Mouse (Mus musculus) neural tube, embryonic 13.5 days (tissue): Measurements from ENCODE around the gene Paics. TPM values are rescaled to one million over a fixed set of nuclear protein-coding genes. Genes with fewer than 3 reads are reported as not detected.

ENCODE experiments used
- ATAC-seq: fragments of 200-750 bp; cut with Nextera tagmentation; 2 replicates; pipeline ENCODE4 v1.8.0; 2017; ENCODE audit warnings: low read depth, mild to moderate bottlenecking, moderate TSS enrichment, moderate library complexity
- H3K27ac ChIP-seq: fragments of 300-500 bp; sonication (generic); replicated peaks from 2 replicates; pipeline ENCODE4 v1.5.1; 2015; ENCODE audit warnings: moderate library complexity, mild to moderate bottlenecking, inconsistent platforms
- H3K27me3 ChIP-seq: fragments of 300-500 bp; sonication (generic); 2 replicates; pipeline ENCODE4 v1.6.1; 2015; ENCODE audit warnings: mild to moderate bottlenecking, inconsistent platforms
- H3K36me3 ChIP-seq: fragments of 300-500 bp; sonication (generic); 2 replicates; pipeline ENCODE4 v1.6.1; 2015; ENCODE audit warnings: mild to moderate bottlenecking, inconsistent platforms
- H3K4me1 ChIP-seq: fragments of 300-500 bp; sonication (generic); replicated peaks from 2 replicates; pipeline ENCODE4 v1.6.1; 2015; ENCODE audit warnings: inconsistent platforms
- H3K4me2 ChIP-seq: fragments of 300-500 bp; sonication (generic); 2 replicates; pipeline ENCODE4 v1.6.1; 2015; ENCODE audit warnings: inconsistent platforms, mild to moderate bottlenecking, moderate library complexity
- H3K4me3 ChIP-seq: fragments of 300-500 bp; sonication (generic); 2 replicates; pipeline ENCODE4 v1.5.1; 2015; ENCODE audit warnings: mild to moderate bottlenecking, inconsistent platforms
- H3K9ac ChIP-seq: fragments of 300-500 bp; sonication (generic); 2 replicates; pipeline ENCODE4 v1.6.1; 2015; ENCODE audit warnings: moderate library complexity, mild to moderate bottlenecking, inconsistent platforms
- H3K9me3 ChIP-seq: fragments of 300-500 bp; sonication (generic); 2 replicates; pipeline ENCODE4 v1.6.1; 2016; ENCODE audit warnings: inconsistent platforms
- WGBS: fragments of 180-500 bp; shearing (Covaris S2); methylation state at CpG from one replicate; pipeline ENCODE4 v1.1.7; 2015; 5-methylcytosine and 5-hydroxymethylcytosine counted together
- polyA plus RNA-seq: library from polyadenylated mRNA; unstranded; fragments of >200 nt; fragmentation: Nextera tagmentation; extraction: Ambion mirVana; gene quantifications from 2 replicates; pipeline ENCODE4 v1.2.1, GENCODE M21; 2015

The Paics gene
- polyA plus RNA-seq, 1 experiment from 2014 or later = 178 TPM

DNA sequence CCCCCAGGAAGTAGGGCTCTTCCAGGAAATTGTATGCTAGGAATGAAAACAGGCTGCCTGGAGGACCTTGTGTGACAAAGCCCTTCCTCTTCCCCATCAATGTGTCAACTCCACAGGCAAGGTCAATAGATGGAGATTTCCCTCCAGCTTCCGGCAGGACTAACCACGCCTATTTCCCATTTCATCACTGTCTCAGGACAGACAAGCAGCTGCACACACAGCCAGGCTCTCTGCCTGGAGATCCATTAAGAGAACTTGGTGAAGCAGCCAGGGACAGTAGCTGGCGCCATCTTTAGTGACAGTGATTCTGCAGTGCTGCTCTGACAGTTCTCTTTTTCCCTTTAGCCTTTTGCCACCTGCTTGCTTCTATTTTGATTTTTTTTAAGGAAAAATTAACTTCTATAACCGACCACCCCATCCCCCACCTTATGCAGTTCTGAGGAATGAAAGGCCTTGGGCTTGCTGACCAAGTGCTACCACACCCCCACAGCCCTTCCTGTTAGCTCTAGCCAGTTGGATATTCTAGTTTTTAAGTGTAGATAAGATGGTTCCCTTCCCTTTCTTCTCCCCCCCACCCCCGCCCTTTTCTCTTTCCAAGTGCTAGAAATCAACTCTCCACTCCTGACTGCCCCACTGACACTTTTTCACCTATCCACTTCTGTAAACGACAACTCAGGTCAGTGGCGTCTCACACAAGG, 21.8 kb upstream of the Paics start:
- Histone ChIP-seq H3K9ac (no peak overlapping the region), H3K9me3 (0 out of 2 replicates have a peak, but pooled peaks cover 12% of the 10 kb centered on the region)
- 79% methylated on average over 7 of the region's 7 CpGs for WGBS

DNA sequence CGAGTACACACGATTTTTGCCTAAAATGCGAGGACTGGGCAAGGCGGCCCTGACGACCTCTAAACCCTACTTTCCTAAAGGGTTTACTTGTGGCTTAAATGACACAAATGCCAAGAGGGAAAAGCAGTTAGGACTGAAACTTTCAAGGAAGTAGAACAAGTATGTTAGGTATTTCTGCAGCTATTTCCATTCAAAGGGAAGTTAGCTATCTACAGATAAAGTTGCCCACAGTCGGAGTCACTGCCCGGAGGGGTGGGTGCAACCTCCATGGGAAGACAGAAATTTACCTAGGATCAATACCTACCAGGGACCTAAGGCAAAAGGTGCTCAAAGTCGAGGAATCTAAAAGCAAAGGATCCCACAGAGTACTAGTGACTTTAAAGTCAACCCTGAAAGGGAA, 11.4 kb upstream of the Paics start:
- H3K4me3 ChIP-seq = no peak overlapping the region
- no peak for ATAC-seq

More for the DNA sequence above, 21.8 kb upstream of the Paics start:
- Histone ChIP-seq H3K4me1 (no peaks in the 10 kb centered on the region), H3K4me2 (no peak overlapping the region), H3K4me3 (no peak overlapping the region), H3K27me3 (no peaks in the 10 kb centered on the region), H3K27ac (no peak overlapping the region), H3K36me3 (peaks cover 28% of the 10 kb centered on the region)
- no peak for ATAC-seq

DNA sequence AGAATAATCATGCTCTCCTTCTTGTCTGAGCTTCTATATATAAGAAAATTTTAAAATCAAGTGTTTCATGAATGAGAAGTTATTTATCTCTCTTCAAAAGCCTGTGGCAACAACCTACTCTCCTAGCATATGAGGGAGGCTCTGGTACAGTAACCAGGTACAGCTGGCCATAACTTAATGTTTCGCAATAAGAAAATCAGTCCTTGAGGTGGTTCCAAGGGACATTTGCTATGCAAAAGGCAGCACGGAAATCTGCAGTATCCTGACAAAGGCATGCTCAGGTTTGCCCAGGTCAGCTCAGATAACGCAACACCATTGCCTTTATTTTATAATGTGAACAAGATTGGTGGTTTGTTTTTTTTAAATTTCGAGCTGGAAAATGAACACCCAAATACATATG, 9.1 kb upstream of the Paics start:
- no peak overlapping the region for H3K4me3 ChIP-seq
- ATAC-seq = no peak
- peaks cover 8% of the 10 kb centered on the region; the same call in 1 of the 2 replicates for H3K9me3 ChIP-seq
- no peaks in the 10 kb centered on the region for H3K27me3 ChIP-seq
- H3K27ac ChIP-seq = no peak overlapping the region
- H3K4me2 ChIP-seq = no peak overlapping the region
- 97% methylated on average over 4 of the region's 4 CpGs for WGBS
- 0 out of 2 replicates have a peak, but pooled peaks cover 3% of the 10 kb centered on the region for H3K4me1 ChIP-seq
- H3K36me3 ChIP-seq = peaks cover 15% of the 10 kb centered on the region
- no peak overlapping the region for H3K9ac ChIP-seq

More for the DNA sequence above, 11.4 kb upstream of the Paics start:
- Histone ChIP-seq H3K27me3 (no peaks in the 10 kb centered on the region), H3K9ac (no peak overlapping the region), H3K4me2 (no peak overlapping the region), H3K27ac (no peak overlapping the region), H3K36me3 (peaks cover 15% of the 10 kb centered on the region), H3K9me3 (peaks cover 8% of the 10 kb centered on the region; the same call in 1 of the 2 replicates), H3K4me1 (no peaks in the 10 kb centered on the region)
- WGBS = 98% methylated on average over 8 of the region's 8 CpGs

DNA sequence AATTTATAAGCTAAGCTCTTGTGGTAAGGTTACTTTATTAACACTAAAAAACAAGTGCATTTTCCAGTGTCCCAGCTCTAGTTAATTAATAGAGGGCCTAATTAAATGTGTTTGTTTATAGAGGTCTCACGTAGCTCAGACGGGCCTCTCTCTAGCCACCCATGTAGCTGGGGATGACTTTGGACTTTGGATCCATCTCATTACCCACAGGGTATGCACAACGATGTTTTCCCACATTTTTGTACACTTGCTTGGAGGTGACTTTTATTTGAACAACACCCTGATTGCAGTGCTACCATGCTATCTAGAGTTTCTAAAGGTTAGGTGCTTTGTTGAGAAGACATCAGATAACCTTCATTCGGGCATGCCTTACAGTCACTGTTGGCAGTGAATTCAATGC, 8.6 kb upstream of the Paics start:
- Histone ChIP-seq H3K4me3 (no peak overlapping the region), H3K27me3 (no peaks in the 10 kb centered on the region), H3K9me3 (peaks cover 8% of the 10 kb centered on the region; the same call in 1 of the 2 replicates), H3K27ac (no peak overlapping the region), H3K9ac (no peak overlapping the region), H3K4me1 (0 out of 2 replicates have a peak, but pooled peaks cover 3% of the 10 kb centered on the region), H3K4me2 (no peak overlapping the region), H3K36me3 (peaks cover 15% of the 10 kb centered on the region)
- ATAC-seq = no peak
- 88% methylated on average over 4 of the region's 4 CpGs for WGBS

DNA sequence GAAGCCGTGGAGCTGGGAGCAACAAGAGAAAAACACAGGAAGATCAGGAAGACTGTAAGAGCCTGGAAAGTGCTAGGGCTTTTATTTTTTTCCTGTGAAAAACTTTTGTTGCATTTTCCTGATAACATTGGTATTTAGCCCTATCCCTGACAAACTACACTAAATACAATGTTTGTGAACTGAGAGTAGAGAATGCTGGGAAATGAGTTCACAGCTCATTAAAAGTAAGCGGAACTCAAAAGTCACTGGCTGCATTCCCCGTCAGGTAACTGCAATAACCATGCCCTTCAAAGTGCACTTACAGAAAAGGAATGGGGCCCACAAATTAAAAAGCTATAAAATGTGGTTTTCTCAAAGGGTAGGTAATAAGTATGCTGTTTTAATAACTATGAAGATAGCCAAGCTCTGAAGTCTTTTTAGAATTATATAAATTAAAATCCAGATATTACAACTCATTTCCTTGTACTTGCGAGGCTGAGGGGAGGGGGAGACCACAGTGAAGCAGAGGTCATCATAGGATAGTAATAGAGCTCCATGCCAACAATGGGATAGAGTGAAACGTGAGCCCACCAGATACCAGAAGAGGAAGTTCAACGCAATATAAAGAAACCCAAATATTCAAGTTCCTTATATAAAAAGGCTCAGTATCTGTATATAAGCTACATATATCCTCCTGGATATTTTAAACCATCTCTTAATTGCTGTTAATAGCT, 6.0 kb upstream of the Paics start:
- 80% methylated on average over 6 of the region's 6 CpGs for WGBS
- Histone ChIP-seq H3K9me3 (no peaks in the 10 kb centered on the region), H3K27ac (no peak overlapping the region), H3K36me3 (peaks cover 8% of the 10 kb centered on the region; the same call in 1 of the 2 replicates), H3K4me2 (no peak overlapping the region), H3K4me3 (no peak overlapping the region), H3K9ac (no peak overlapping the region), H3K27me3 (no peaks in the 10 kb centered on the region), H3K4me1 (peaks cover 12% of the 10 kb centered on the region)
- no peak for ATAC-seq

DNA sequence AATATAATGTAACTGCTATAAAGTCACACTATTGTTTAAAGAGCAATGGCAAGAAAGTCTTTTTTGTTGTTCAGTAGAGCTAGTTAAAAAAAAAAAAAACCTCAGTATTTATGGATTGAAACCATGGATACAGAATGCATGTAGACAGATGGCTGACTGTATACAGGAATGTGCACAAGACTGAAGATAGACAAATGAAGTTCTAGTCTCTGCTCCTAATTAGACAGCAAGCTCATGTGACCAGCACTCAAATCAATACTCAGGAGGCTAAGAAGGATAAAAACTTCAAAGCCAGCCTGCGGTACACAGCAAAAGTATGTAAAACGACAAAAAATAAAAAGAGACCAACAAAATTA, 5.5 kb upstream of the Paics start:
- no peaks in the 10 kb centered on the region for H3K9me3 ChIP-seq
- H3K36me3 ChIP-seq = peaks cover 3% of the 10 kb centered on the region; the same call in 1 of the 2 replicates
- peaks cover 18% of the 10 kb centered on the region for H3K4me1 ChIP-seq
- H3K27me3 ChIP-seq = no peaks in the 10 kb centered on the region
- no peak overlapping the region for H3K9ac ChIP-seq
- ATAC-seq = no peak
- H3K4me3 ChIP-seq = no peak overlapping the region
- 89% methylated on average over 2 of the region's 2 CpGs for WGBS
- no peak overlapping the region for H3K4me2 ChIP-seq
- H3K27ac ChIP-seq = no peak overlapping the region

DNA sequence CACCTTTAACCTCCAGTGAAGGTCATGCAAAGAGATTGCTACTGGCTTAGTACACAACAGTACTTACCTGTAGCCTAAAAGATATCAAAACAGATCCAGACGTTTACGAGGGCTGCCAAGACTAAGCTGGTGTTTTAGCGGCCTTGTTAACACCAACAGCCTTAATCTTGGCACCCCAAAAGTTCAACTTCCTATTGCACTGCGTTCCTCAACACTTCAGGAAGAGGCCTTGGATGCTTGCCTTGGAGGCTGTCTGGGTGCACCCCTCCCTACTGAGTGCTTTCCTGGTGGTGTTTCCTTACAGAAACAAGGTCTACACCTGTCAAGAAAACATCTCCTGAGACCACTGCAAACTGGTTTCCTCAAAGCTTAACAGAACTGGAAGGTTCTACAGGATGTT, 4.0 kb upstream of the Paics start:
- no peak overlapping the region for H3K27ac ChIP-seq

DNA sequence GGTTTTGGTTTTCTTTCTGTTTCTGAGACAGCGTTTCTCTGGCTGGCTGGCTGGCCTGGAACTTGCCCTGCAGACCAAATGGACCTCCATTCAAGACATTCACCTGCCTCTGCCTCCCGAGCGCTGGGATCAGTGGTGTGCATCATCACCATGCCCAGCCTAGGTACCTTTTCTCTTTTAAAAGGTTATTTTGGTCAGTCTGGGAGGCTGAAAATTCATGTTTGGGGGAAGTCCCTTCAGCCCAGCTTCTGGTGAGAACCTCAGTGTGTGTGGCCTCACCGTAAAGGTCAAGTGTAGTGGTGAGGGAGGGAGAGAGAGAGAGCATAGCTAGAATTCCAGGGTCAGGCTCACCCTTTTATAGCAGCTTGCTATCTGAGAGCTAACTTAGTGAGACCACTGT, 3.3 kb upstream of the Paics start:
- Histone ChIP-seq H3K9ac (no peak overlapping the region), H3K4me2 (no peak overlapping the region), H3K9me3 (no peaks in the 10 kb centered on the region), H3K4me3 (no peak overlapping the region), H3K4me1 (peaks cover 27% of the 10 kb centered on the region), H3K27ac (no peak overlapping the region), H3K27me3 (no peaks in the 10 kb centered on the region), H3K36me3 (no peaks in the 10 kb centered on the region)
- no peak for ATAC-seq
- WGBS = 97% methylated on average over 4 of the region's 4 CpGs

More for the DNA sequence above, 4.0 kb upstream of the Paics start:
- Histone ChIP-seq H3K9me3 (no peaks in the 10 kb centered on the region), H3K27me3 (no peaks in the 10 kb centered on the region), H3K4me1 (peaks cover 20% of the 10 kb centered on the region), H3K4me2 (no peak overlapping the region), H3K36me3 (no peaks in the 10 kb centered on the region), H3K9ac (no peak overlapping the region), H3K4me3 (no peak overlapping the region)
- ATAC-seq = no peak
- WGBS = 93% methylated on average over 4 of the region's 4 CpGs

DNA sequence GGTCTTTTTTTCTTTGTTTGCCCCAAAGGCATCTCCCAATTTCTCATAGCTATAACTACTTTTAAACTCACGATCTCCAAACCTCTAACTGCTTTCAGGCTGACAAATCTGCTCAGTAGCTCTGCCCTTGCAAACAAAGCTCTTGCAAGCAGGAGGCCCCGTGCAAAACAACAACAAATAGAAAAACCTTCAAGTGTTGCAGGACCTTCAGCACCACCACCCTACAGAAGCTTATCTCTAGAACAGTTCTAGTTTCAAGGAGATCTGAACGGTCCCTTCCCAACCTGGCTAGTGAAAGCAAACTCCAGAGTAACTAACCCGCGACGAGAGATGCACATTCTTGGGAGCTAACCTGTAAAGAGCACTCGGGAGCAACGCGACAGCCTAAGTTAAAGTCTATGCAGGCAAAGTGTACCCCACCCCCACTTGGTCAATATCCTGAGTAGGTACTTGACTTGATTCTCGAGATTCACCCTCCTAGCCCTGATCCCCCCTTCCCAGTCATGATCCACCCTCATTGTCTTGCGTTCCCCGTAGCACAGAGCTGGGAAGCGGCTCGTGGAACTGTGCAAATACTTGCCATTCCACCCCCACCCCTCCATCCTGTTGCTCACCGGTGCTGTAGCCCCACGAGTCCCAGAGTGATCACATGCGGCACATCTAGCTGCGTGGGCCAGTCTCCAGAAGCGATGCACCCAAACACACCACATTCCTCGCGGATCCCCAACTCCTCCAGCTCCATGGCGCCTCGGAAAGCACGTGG, 583 bp upstream of the Paics start:
- Histone ChIP-seq H3K27me3 (no peaks in the 10 kb centered on the region), H3K4me3 (peak overlapping the region; percentile 79), H3K4me1 (peaks cover 46% of the 10 kb centered on the region), H3K9me3 (no peaks in the 10 kb centered on the region), H3K27ac (peak overlapping the region; percentile 84), H3K36me3 (no peaks in the 10 kb centered on the region), H3K4me2 (peak overlapping the region; percentile 86), H3K9ac (peak overlapping the region; percentile 74)
- under 1% methylated on average over 24 of the region's 24 CpGs for WGBS
- peak; percentile 63 for ATAC-seq

DNA sequence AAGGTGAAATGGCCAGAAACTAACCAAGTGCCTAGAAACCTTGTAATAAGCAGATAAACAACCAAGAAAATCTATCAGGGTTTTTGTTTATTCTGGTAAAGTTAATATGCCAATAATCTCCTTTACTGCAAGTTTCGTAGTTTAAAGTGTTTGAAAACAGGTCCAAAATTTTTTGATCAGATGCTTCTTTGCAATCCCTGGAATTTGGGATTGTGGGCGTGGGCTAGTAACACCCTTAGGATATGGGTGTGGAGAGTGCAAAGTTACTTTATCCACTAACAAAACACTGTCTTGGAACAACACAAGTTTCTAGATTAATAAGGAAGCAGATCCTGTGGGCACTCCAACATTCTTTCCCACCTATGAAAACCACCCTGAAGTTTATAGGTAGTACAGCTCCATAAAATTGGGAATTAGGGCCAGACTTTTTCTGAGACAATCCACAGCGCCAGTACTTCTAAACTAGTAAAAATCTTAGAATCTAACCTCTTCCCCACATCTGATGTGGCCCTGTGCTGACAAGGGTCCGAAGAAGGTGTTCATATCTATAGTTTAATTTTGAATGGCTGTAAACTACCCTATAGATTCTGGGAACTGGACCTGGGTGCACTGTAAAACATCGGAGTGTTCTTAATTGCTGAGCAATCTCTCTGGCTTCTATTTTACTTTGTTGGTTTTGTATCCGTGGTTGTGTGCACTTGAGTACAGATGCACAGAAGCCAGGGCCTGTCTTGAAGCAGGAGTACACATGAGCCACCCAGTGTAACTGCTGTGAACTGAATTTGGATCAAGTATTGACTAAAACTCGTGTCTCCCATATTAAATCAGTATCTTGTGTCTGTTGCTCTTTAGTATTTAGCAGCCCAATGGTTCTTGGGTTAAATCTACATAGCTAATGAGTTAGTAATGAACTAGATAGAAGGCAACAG, 1.3 kb downstream of the Paics start:
- Histone ChIP-seq H3K9me3 (no peaks in the 10 kb centered on the region), H3K27ac (peak overlapping the region; percentile 84; the same call in 1 of the 2 replicates), H3K36me3 (peaks cover 14% of the 10 kb centered on the region), H3K9ac (peak overlapping the region; percentile 69), H3K4me2 (peak overlapping the region; percentile 86), H3K27me3 (no peaks in the 10 kb centered on the region), H3K4me3 (peak overlapping the region; percentile 79), H3K4me1 (peaks cover 43% of the 10 kb centered on the region)
- no peak for ATAC-seq
- 15% methylated on average over 7 of the region's 7 CpGs for WGBS

DNA sequence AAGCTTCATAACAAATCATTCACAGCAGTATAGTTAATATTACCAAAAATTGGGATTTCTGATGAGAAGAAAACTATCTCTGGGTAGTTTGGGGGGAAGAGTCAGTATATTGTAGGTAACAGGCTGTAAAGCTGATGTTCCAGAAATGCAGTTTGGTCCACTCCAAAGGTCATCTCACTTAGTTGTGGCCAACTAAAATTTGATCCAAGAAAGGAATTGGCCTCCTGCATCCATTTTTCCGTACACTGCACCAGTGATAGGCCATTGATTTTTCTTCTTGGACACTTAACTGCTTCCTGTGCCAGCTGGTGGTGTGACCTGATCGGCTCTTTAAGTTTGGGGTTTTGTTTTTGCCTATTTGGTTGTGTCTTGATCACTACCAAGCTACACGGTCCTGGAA, 2.7 kb downstream of the Paics start:
- 82% methylated on average over 3 of the region's 3 CpGs for WGBS
- Histone ChIP-seq H3K9ac (no peak overlapping the region), H3K4me2 (no peak overlapping the region)

More for the DNA sequence above, 2.7 kb downstream of the Paics start:
- peaks cover 28% of the 10 kb centered on the region for H3K36me3 ChIP-seq
- no peak for ATAC-seq
- no peak overlapping the region for H3K4me3 ChIP-seq
- H3K9me3 ChIP-seq = no peaks in the 10 kb centered on the region
- peaks cover 43% of the 10 kb centered on the region for H3K4me1 ChIP-seq
- no peaks in the 10 kb centered on the region for H3K27me3 ChIP-seq
- H3K27ac ChIP-seq = no peak overlapping the region
